Mouse (Mus musculus) frontal cortex, adult 2 months (tissue): Measurements from ENCODE around the gene Sec16a. TPM values are rescaled to one million over a fixed set of nuclear protein-coding genes. Genes with fewer than 3 reads are reported as not detected.
A peak's percentile ranks its signal among the peaks of the same experiment; 100 is the strongest.
"Not testable (repeated sequence)": the region's sequence is repeated elsewhere in the genome, so short reads cannot be mapped to it uniquely, and the experiment has no call there.

ENCODE experiments used
- DNase-seq, 2 experiments: peaks; one replicate each; pipeline ENCODE4 v3.0.0; 2022; ENCODE audit warnings: low spot score in 1 of 2; ENCODE audit errors: extremely low spot score in 1 of 2
- polyA plus RNA-seq: library from polyadenylated mRNA; depleted of rRNA; stranded (reverse); fragments of >200 nt; gene quantifications from 2 replicates; pipeline ENCODE4 v1.2.3, GENCODE M21; 2012; rRNA removed

The Sec16a gene
- polyA plus RNA-seq, 1 experiment, result 36.1 TPM

GRCm38 (mm10) chr2:26391617-26392016, 53.4 kb downstream of the Sec16a start:
- no peak for DNase-seq

GRCm38 (mm10) chr2:26390954-26391353, 54.1 kb downstream of the Sec16a start:
- DNase-seq, result no peak

GRCm38 (mm10) chr2:26389154-26389690, 55.8 kb downstream of the Sec16a start, which contains the start of the genes Entr1 and Pmpca:
TSS of gene Entr1 (minus strand) at chr2:26389316.
TSS of gene Pmpca (plus strand) at chr2:26389339.
- peak; percentile 55 to 82 for DNase-seq

GRCm38 (mm10) chr2:26388682-26389153, 56.3 kb downstream of the Sec16a start:
- no peak for DNase-seq

- no peak for DNase-seq
These were observed 57.3 kb downstream of the Sec16a start for GRCm38 (mm10) chr2:26387713-26388112.

- DNase-seq, result not testable (repeated sequence)
These were observed 64.1 kb downstream of the Sec16a start for GRCm38 (mm10) chr2:26380871-26381270.

GRCm38 (mm10) chr2:26380131-26380771, 64.8 kb downstream of the Sec16a start, which contains the start of gene Snapc4:
TSS of gene Snapc4 (minus strand) at chr2:26380653.
- DNase-seq, result peak; percentile 69 to 90

- no peak for DNase-seq
These were observed 72.6 kb downstream of the Sec16a start for GRCm38 (mm10) chr2:26372396-26372795.

- DNase-seq, result no peak
These were observed 76.4 kb downstream of the Sec16a start for GRCm38 (mm10) chr2:26368572-26368971.

- no peak for DNase-seq
These were observed 77.1 kb downstream of the Sec16a start for GRCm38 (mm10) chr2:26367911-26368310.

GRCm38 (mm10) chr2:26364738-26365465, 80.1 kb downstream of the Sec16a start:
- DNase-seq, result no peak

GRCm38 (mm10) chr2:26363481-26363880, 81.5 kb downstream of the Sec16a start:
- no peak for DNase-seq

GRCm38 (mm10) chr2:26362991-26363390, 82.0 kb downstream of the Sec16a start:
- no peak for DNase-seq

- no peak for DNase-seq
These were observed 84.2 kb downstream of the Sec16a start, which contains the start of gene Card9 for GRCm38 (mm10) chr2:26360772-26361171. TSS of gene Card9 (minus strand) at chr2:26360918.

GRCm38 (mm10) chr2:26359983-26360382, 85.0 kb downstream of the Sec16a start:
- no peak for DNase-seq

Other genes with a start within 250 kb of the Sec16a start
- 0.13 and 0.22 TPM in 2 replicates for gene Lhx3, start 236.9 kb downstream of the Sec16a start, polyA plus RNA-seq
- 25.0 and 26.2 TPM in 2 replicates for gene Qsox2, start 207.7 kb downstream of the Sec16a start, polyA plus RNA-seq
- 1.6 and 1.8 TPM in 2 replicates for gene Ccdc187, start 150.7 kb downstream of the Sec16a start, polyA plus RNA-seq
- 248 and 275 TPM in 2 replicates for gene Gpsm1, start 129.7 kb downstream of the Sec16a start, polyA plus RNA-seq
- gene Dnlz, start 93.1 kb downstream of the Sec16a start, polyA plus RNA-seq, result 35.2 and 37.1 TPM in 2 replicates
- 6.6 TPM in 2 replicates for gene Card9, start 84.3 kb downstream of the Sec16a start, polyA plus RNA-seq
- gene Snapc4, start 64.6 kb downstream of the Sec16a start, polyA plus RNA-seq, result 65.9 and 80.2 TPM in 2 replicates
- gene Entr1, start 55.9 kb downstream of the Sec16a start, polyA plus RNA-seq, result 291 and 306 TPM in 2 replicates
- gene Pmpca, start 55.9 kb downstream of the Sec16a start, polyA plus RNA-seq, result 104 and 106 TPM in 2 replicates
- 26.6 and 31.6 TPM in 2 replicates for gene Inpp5e, start 36.0 kb downstream of the Sec16a start, polyA plus RNA-seq
- gene Notch1, start 71.4 kb upstream of the Sec16a start, polyA plus RNA-seq, result 13.0 and 13.2 TPM in 2 replicates
- gene Egfl7, start 134.8 kb upstream of the Sec16a start, polyA plus RNA-seq, result 123 and 130 TPM in 2 replicates
- gene Gm20532, start 141.4 kb upstream of the Sec16a start, polyA plus RNA-seq, result not detected in 2 replicates
- gene Agpat2, start 159.2 kb upstream of the Sec16a start, polyA plus RNA-seq, result 2.7 and 3.6 TPM in 2 replicates
- gene Fam69b, start 183.2 kb upstream of the Sec16a start, polyA plus RNA-seq, result 82.4 and 88.0 TPM in 2 replicates
- gene Lcn4, start 226.1 kb upstream of the Sec16a start, polyA plus RNA-seq, result not detected in 2 replicates